Mouse (Mus musculus) mouse trophoblast stem cell (cell line): ENCODE data around the gene Rhot1.
"Not testable (repeated sequence)": the region's sequence is repeated elsewhere in the genome, so short reads cannot be mapped to it uniquely, and the experiment has no call there.

Experiments used
- in situ Hi-C, 2 experiments: fragments of 300-500 bp; cut with MseI, MboI; formaldehyde crosslinking; loops; 2 replicates in 1 of 2; 3 replicates in 1 of 2; pipeline ENCODE4 v1.15.1; 2025

Gene Rhot1

DNA sequence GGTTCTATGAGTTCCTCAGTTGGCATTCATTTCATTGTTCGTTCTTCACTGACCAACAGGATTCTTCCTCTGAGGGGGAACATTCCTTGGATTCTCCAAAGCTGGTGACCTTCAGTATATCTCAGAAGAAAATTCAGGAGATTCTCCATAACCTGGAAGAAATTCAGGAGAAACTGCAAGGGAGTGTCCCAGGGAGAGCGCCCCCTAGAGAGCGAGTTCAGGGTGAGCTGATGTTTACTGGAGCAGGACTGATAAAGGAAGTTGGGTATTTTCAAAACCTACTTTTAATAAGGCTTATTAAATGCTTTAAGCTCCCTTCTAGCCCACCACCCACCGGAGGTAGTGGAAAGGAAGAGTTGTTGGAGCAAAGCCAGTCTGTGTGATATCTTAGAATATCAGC, 15.0 kb upstream of the Rhot1 start:
- in situ Hi-C loops, result no loop called here

- in situ Hi-C loops, result no loop called here
Measured at GRCm38 (mm10) chr11:80196351-80196750, 12.5 kb upstream of the Rhot1 start.

- in situ Hi-C loops, result no loop called here
Measured at GRCm38 (mm10) chr11:80199316-80199715, 9.5 kb upstream of the Rhot1 start.

GRCm38 (mm10) chr11:80199773-80200172, 9.0 kb upstream of the Rhot1 start:
- in situ Hi-C loops, result no loop called here

DNA sequence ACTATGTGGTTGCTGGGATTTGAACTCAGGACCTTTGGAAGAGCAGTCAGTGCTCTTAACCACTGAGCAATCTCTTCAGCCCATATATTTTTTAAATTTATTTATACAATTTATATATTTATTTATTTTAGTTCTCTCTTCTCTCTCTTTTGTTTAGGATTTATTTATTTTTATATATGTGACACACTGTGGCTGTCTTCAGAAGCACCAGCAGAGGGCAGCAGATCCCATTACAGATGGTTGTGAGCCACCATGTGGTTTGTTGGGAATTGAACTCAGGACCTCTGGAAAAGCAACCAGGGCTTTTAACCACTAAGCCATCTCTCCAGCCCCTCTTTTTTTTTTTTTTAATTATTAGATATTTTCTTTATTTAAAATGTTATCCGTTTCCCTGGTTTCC, 8.5 kb upstream of the Rhot1 start:
- in situ Hi-C loops, result no loop called here

- in situ Hi-C loops, result no loop called here
Measured at GRCm38 (mm10) chr11:80202296-80202695, 6.5 kb upstream of the Rhot1 start.

DNA sequence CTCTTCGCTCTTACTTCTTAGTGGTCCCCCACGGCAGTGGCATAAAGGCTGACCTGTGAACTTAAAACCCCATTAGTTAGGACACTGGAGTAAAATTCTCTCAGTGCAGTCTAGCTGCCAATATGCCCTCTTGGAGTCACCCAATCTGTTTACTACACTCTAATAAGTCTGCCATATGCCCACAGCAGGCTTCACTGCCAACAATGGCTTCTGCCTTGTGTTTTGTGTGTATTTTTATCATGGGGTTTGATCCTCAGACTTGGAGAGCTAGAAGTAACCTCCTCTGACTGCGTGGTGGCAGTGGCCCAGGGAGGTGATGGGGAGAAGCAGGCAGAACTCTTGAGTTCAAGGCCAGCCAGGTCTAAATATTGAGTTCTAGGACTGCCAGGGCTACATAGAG, 4.8 kb upstream of the Rhot1 start:
- in situ Hi-C loops, result no loop called here

- in situ Hi-C loops, result no loop called here
Measured at GRCm38 (mm10) chr11:80204941-80205340, 3.9 kb upstream of the Rhot1 start.

- in situ Hi-C loops, result no loop called here
Measured at GRCm38 (mm10) chr11:80208465-80208859, 357 bp upstream of the Rhot1 start.

GRCm38 (mm10) chr11:80210321-80210720, 1.5 kb downstream of the Rhot1 start:
- in situ Hi-C loops, result no loop called here

- in situ Hi-C loops, result no loop called here
Measured at GRCm38 (mm10) chr11:80212282-80212681, 3.5 kb downstream of the Rhot1 start.

DNA sequence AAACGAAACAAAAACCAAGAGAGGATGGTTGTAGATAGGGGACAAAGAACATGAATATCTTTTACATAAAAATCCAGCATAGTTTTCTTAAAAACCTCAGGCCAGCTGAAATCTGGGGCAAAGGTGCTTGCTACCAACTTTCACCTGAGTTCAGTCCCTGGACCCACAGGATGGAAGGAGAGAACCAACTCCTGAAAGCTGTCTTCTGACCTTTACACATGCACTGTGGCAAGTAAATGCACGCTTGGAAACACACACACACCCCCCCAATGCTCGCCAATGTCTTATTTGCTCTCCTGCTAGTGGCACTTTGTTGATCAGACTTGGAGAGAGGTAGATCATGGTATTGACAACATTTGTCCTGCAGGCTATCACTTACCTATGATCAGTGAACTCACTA, 6.5 kb downstream of the Rhot1 start:
- in situ Hi-C loops, result no loop called here

DNA sequence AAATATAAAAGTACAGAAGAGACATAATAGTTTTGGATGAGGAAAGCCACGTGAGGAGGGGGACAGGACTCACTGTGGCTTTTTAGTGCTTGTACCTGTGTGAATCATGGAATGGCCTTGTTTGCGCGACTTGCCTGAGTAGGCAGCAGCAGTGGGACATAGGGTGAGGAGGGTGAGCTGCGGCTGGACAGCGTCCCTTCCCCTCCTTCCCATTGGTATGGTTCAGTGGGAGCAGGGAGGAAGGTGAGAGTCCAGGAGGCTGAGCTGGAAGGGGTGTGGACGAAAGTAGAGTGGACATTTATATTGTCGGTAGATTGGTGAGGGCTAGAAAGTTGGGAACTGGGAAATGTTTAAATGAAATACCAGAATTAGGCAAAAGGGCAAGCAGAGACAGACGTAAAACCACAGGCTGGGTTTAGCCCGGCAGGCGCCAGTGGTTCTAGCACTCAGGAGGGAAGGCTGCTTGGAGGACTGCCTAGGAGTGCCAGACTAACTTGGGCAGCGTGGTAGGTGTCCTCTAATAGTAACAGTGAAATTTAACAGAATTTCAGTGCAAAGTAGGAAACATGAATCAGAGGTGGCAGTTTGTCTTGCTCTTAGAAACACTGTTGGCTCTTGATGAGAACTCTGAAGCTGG, 10.0 kb downstream of the Rhot1 start:
- in situ Hi-C loops, result no loop called here

DNA sequence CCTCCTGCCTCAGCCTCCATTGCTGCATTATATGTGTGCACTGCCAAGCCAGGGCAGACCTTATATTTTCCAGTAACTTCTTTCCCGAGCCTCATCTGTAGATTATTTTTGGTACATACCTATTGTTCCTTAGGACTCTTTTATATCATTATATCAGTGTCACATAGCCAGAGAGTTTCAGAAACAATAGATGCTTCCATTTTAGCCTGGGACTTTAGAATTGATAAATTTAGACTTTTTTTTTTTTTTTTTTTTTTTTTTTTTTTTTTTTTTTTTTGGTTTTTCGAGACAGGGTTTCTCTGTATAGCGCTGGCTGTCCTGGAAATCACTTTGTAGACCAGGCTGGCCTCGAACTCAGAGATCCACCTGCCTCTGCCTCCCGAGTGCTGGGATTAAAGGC, 21.2 kb downstream of the Rhot1 start:
- in situ Hi-C loops, result not testable (repeated sequence)

DNA sequence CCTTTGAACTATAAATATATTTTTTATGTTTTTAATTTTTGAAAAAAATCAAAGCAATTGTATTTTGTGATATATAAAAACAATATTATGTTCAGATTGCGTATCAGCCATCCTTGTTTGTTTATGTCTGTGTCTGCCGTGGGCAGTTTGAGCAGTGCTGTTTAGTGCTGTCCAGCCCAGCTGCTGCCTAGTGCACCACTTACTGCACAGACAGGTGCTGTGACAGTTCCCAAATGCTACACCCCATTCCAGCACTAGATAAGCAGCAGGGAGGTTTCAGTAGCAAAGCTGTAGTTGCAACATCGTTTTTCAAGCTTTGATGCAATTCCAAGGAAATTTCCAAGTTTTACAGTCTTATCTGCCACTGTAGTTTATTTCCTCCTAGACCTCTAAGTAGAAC, 28.5 kb downstream of the Rhot1 start:
- in situ Hi-C loops, result no loop called here

DNA sequence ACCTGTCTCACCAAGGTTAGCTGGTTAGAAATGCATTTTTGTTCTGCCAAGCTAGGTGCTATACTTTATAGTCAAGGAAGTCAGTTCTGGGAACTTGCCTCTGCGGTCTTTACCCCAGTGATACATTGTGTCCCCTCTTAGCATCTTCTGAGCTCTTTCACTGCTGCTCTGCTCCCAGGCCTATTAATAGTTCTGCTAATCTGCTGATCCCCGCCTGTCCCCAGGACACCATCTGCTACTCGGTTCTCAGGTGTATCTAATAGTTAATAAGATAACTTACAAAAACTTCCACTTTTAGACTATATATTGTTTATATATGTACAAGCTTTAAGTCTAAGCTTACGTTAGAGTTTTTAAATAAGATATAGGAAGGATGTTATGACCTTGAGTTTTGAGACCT, 29.5 kb downstream of the Rhot1 start:
- in situ Hi-C loops, result no loop called here

DNA sequence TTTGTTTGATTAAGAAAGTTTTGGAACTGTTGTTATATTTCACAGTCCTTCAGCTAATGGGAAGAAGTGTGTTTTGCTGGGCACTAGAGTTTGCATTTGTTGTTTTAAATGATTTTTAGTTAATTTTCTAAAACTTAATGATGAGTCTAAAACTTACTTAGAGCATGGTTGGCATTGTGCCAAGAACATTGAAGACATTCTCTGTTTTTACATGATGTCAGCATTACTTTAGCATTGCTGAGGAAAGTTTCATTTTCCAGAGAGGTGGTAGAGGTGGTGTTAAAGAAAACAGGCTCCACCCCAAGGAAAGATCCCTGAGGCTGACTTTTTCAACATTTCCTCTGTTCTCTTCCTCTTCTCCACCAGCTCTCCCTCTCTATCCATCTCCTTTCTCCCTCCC, 38.2 kb downstream of the Rhot1 start:
- in situ Hi-C loops, result no loop called here

DNA sequence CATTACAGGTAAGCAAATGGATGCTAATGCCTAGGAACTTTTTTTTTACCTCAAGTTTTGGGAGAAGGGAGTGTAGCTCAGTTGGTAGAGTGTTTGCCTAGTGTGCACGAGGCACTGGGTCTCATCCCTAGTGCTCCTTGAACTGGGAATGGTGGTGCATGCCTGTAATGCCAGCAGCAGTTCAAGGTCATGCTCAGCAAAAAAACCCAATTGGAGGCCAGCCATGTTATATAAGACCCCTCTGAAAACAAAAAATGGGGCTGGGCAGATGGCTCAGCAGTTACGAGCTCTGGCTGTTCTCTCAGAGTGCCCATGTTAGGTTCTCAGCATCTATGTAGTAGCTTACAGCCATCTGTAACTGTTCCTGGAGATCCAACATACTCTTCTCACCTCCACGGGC, 39.7 kb downstream of the Rhot1 start:
- in situ Hi-C loops, result no loop called here

DNA sequence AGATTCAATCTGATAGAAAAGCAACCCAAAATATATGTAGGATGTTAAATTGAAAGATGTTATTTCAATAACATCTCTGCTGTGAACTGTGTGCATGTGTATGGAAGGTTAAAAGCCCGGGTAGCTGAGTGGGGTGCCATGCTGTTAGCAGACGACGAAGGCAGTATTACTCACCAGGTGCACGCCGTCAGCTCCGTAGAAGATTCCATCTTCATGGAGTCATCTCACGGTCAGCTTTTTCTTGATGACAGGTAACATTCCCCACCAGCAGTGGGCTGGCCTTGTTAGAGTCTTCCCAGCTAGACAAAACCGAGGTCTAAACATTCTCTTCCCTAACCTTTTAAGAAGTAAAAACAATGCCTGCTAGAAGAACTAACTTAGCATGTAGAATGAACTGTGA, 55.3 kb downstream of the Rhot1 start:
- in situ Hi-C loops, result no loop called here

- in situ Hi-C loops, result no loop called here
Measured at GRCm38 (mm10) chr11:80271096-80271495, 62.3 kb downstream of the Rhot1 start.

GRCm38 (mm10) chr11:80275011-80275410, 66.2 kb downstream of the Rhot1 start:
- in situ Hi-C loops, result no loop called here

GRCm38 (mm10) chr11:80278054-80278453, 69.2 kb downstream of the Rhot1 start:
- in situ Hi-C loops, result no loop called here

DNA sequence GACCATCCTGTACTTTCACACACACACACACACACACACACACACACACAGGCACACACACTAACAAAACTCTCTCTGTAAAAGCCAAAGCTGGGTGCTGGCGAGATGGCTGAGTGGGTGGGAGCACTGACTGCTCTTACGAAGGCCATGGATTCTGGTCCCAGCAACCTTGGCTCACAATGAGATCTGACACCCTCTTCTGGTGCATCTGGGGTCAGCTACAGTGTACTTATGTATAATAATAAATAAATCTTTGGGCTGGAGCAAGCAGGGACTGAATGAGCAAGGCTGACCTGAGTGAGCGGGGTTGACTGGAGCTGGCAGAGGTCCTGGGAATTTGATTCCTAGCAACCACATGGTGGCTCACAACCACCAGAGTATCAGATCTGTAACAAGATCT, 75.0 kb downstream of the Rhot1 start:
- in situ Hi-C loops, result no loop called here

GRCm38 (mm10) chr11:80284641-80285040, 75.8 kb downstream of the Rhot1 start:
- in situ Hi-C loops, result loop anchor here in 1 of 2 experiments (5.0 kb wide), 1 partner anchor 68 kb away; no protein-coding TSS in a partner anchor
